Mouse (Mus musculus) T-cell, adult 66 days (primary cell): ENCODE data around the gene Fam120b. TPM values are rescaled to one million over a fixed set of nuclear protein-coding genes. Genes with fewer than 3 reads are reported as not detected.

Experiments used
- total RNA-seq, 2 experiments: library from RNA; stranded (reverse); gene quantifications; 3 replicates in 1 of 2; 4 replicates in 1 of 2; pipeline ENCODE4 v1.2.4; 2023

Gene Fam120b
- total RNA-seq: 10 to 100 TPM; 36.7 to 37.5 TPM

DNA sequence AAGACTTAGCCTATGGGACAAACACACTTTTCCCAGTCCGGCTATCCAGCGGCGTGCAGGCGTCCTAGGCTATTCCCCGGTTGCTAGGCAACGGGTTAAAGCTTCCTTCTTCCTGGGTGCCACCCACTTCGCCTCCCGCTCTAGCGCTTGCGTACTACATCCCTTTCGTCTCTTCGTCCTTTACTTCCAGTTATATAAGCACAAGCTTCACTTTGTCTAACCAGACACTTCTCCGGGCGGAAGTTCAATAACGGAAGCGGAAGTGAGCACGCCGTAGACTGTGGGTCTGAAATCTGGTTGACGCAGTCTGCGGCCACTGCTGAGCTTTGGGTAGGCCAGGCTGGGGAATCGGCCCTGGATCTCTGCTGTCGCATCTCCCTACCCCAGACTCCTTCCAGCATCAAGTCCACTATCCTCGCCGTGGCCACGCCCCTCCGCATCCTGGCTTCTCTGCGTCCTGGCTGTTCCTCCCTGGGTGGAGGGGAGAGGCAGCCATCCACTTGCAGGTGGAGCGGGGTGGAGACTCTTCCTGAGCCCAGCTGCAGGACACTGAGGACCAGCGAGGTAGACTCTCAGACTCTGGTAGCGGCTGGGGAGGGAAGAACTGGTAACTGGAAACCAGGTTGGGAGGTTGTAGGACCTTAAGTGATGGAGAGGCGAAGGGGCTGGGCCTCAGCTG lies at the start of gene Fam120b:
Gene Fam120b (plus strand): TSS at position 206 of the 679 bp plus-strand sequence.

DNA sequence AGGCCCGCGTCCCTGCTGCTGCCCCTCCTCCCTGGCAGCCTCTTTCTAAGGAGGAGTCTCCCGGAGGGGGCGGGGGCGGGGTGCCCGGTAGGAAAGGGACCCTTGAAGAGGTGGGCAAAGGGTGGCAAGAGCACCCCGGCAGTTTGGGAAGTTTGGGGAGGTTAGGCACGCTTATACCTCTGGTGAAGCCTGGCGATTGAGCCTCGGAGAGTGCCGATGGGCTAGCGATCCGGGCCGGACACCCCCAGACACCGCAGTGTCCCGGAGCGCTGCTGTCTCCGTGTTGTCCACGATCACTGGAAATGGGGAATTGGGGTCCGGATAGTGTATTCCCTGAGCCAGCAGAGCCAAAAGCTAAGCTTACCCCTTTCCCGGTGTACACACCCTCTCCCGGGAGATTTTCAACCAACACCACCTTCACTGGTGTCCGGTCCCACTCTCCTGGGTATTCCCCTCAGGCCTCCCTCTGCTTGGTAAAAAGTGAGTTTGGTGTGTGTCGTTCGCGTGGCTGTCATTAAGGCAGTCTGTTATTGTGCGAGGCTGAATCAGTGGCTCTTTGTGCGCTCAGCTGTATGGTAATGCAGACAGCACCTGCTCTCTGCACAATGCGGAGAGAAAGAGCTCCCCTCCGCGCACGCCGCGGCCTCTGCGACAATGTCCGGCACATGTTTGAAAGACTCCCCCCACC lies 19.4 kb upstream of the Fam120b start, which contains the start of gene Dll1:
Gene Dll1 (minus strand): TSS at position 379 of the 688 bp plus-strand sequence.

Other genes with a start within 250 kb of the Fam120b start
- gene Dll1, start 19.3 kb upstream of the Fam120b start, total RNA-seq: 1 to 10 TPM in 1 of 2 experiments, under 1 TPM in 1; 0.52 to 1.7 TPM
- 100 to 1,000 TPM; 129 to 136 TPM for gene Psmb1, start 103.5 kb downstream of the Fam120b start, total RNA-seq
- 10 to 100 TPM; 48.4 to 54.3 TPM for gene Tbp, start 103.7 kb downstream of the Fam120b start, total RNA-seq
- 10 to 100 TPM; 48.9 to 59.4 TPM for gene Pdcd2, start 131.1 kb downstream of the Fam120b start, total RNA-seq
- gene Prdm9, start 168.2 kb downstream of the Fam120b start, total RNA-seq: 10 to 100 TPM; 13.4 to 15.1 TPM